Mouse (Mus musculus): ENCODE measurements around the gene Prr5l.

Gene Prr5l

GRCm38 (mm10) chr2:101881471-101882162 lies 1.2 kb downstream of the Prr5l start:
- DNase-seq, result no peak

GRCm38 (mm10) chr2:101871179-101871578 lies 11.6 kb downstream of the Prr5l start:
- no peak for DNase-seq

- no peak for DNase-seq
Observed at GRCm38 (mm10) chr2:101868683-101869082, 14.1 kb downstream of the Prr5l start.

DNA sequence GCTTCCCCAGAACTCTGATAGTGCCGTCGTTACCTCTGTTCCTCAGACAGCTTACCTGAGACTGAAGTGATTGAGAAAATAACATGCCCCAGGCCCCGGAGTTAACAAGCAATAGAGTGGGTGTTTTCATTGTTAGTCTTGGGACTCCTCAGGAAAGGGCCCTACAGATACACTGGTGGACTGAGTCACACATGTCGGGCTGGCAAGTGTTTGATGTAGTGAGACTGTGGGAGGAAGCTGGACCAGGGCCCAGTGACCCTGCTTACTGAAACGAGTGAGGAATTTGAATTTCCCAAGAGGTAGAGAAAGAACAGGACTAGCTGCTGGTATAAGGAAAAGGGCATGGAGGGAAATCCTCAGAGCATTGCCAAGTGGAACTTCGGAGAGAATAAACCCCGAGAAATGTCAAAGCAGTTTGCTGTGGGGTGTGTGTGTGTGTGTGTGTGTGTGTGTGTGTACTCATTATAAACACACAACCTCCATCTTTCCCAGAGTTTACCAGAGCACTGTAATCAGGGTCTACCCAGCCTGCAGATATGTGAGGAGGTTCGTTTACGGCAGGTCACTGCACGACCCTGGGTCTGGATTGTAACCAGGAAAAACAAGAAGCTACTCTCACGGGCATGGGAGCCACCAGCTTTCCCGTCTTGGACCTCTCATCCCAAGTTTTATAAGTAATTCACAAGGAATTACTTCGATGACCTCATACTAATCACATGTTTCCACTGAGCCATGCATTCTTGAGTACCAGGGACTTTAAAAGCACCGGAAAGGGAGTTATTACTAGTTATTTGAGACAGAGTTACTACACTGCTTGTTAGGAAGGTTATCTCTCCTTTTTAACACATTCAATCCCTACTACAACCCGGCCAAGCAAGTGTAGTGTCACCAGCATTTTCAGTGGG lies 20.4 kb downstream of the Prr5l start:
- DNase-seq, result peak; percentile 54

- no peak for DNase-seq
Observed at GRCm38 (mm10) chr2:101860920-101861485, 21.8 kb downstream of the Prr5l start.

DNA sequence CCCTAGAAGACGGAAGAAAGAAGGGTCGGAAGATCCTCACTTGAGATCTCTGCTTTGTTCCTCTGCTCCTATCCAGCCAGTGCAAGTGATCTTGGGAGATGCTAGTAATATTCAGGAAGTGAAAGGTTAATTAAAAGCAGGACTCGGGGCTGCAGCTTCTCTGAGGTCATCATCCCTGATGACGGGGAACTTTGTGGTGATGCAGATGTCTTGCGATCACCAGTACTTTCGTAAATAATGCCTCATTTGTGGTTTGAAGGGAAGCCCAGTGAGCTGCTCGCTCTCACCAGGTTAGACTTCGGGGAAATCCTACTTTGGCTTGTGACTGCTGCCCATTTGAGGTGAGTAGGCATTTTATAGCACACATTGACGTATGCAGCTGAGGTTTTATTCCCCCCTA lies 26.7 kb downstream of the Prr5l start:
- no peak for DNase-seq

- no peak for DNase-seq
Observed at GRCm38 (mm10) chr2:101854792-101855191, 28.0 kb downstream of the Prr5l start.

DNA sequence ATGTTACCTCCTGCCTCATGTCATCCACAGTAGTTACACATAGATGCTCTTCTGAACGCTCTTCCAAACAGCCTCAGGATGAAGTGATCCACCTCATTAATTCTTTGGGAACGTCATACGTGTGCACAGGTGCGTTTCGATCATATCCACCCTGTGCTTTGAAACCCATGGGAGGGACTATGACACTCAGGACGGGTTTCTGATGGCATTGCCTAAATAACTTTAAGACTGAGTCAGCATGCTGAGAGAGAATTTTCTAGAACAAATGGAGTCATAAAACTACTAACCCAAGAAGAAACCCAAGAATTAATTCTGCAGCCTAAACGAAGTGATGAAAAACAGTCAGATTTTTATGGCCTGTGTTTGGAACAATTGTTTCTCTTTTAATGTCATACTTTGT lies 40.1 kb downstream of the Prr5l start:
- DNase-seq, result no peak

- no peak for DNase-seq
Observed at GRCm38 (mm10) chr2:101834816-101835523, 47.9 kb downstream of the Prr5l start.

GRCm38 (mm10) chr2:101832361-101832760 lies 50.5 kb downstream of the Prr5l start:
- DNase-seq, result no peak

DNA sequence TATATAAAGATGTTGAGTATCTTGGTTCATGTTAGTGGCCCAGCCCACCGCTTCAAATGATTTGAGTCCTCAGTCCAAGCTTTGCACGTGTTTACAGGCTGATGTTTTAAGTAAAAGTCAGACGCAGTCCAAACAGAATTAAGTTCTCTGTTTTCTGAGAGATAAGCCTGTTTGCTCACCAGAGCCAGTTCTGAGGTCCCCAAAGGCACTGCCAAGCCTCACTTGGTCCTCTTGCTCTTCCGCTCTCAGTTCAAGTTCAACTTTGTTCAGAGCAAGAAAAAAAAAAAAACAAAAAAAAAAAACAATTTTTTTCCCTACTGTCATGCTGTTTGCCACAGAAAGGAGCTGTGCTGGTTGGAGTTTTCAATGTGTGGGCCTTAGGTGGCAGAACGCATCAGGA lies 51.0 kb downstream of the Prr5l start:
- DNase-seq, result no peak

DNA sequence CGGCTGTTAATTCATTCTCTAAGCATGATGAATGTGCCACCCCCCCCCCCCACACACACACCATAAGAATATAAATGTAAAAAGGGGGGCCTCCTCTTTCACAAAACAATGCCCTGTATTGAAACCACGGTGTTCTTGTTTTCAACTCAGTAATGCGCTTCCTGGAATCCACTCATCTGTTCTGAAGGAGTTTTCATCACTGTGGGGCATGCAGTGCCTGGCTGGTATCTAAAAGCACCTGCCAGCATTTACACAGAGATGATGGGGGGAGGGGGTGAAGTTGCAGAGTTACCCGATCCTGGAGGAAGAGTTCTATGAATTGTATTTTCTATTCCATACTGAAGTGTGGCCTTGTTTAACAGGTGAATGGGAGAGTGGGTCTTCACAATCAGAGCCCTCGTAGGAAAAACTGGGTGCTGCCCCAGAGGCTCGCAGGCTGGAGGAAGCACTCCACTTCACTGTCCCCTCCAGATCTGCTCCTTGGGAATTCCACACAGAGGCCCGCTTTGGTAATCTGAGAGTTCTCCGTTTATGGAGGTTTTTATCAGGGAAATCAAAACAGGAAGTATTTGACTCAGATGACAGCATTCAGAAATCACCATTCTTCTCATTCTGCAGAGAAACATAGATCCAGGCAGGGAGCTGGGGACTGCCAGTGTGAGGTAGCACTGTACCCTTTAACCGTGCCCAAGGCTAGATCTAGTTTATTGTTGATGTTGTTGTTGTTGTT lies 52.5 kb downstream of the Prr5l start:
- no peak for DNase-seq

DNA sequence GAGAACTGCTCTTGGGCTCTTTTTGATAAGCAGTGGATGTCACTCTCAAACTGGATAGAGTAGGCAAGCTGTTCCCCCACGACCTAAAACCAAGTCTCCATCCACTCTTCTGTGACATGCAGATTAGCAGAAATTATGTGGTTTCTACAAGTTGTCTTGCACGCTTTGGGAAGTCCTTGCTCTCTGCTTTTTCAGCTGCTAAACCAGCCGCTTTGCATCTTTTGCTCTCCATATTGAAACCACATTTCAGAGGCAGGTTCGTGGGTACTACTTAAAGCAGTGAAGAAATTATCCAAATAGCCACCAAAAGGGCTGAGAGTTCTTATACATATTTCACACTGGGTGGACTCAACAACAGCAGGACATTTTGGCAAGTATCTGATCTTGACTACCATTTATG lies 53.8 kb downstream of the Prr5l start:
- DNase-seq, result no peak

DNA sequence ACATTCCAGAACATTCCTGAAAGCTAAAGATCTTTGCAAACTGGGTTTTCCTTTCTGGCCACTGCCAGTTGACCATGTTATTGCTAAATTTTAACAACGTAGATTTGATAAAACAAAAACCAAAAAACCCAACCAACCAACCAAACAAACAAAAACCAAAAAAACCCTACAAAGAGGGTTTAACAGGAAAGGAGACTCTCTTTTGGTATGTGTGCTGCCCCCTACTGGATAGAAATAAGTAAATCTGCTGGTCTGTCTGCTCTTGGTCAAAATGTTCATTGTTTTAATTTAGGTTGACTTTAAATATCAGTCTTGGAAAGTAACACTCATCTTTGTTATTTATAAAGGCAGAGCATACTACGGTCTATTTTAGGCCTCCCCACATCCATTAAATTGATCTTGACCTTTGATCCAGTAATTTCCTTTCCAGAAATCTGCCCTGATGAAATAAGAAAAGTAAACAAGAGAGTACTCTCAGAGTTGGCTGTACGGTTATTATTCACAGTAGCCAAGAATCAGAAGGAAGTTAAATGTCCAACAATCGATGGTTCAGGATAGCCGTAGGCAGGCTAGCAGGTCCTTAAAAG lies 54.7 kb downstream of the Prr5l start:
- DNase-seq, result no peak

GRCm38 (mm10) chr2:101827626-101828025 lies 55.2 kb downstream of the Prr5l start:
- no peak for DNase-seq

DNA sequence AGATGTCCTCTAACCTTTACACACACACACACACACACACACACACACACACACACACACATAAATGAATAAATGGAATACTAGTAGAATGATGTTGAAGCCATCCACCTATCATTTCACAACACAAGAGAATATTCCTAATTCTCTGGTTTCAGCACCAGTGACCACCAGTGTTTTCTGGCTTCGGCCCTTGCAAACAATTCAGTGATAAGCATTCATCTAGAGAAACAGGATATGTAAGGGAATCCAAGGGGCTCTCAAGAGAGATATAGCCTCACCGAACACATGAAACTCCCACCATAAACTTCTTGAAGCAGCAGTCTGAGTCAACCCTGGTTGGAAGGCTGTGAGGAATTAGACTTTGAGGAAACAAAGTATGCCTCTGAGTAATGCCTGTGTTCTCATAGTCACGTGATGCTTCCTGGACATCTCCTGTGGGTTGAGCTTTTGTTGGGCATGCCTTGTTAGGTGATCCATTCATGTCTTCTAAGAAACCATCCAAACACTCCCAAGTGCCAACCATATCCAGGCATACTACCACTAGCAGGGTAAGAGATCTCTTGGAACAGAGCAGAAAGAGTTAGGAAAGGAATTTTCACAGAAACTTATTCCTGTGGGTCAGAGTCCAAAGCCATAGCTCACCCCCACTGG lies 55.8 kb downstream of the Prr5l start:
- DNase-seq, result no peak

- no peak for DNase-seq
Observed at GRCm38 (mm10) chr2:101826186-101826707, 56.6 kb downstream of the Prr5l start.

GRCm38 (mm10) chr2:101825226-101826120 lies 57.4 kb downstream of the Prr5l start:
- DNase-seq, result no peak

GRCm38 (mm10) chr2:101823821-101824220 lies 59.0 kb downstream of the Prr5l start:
- no peak for DNase-seq

DNA sequence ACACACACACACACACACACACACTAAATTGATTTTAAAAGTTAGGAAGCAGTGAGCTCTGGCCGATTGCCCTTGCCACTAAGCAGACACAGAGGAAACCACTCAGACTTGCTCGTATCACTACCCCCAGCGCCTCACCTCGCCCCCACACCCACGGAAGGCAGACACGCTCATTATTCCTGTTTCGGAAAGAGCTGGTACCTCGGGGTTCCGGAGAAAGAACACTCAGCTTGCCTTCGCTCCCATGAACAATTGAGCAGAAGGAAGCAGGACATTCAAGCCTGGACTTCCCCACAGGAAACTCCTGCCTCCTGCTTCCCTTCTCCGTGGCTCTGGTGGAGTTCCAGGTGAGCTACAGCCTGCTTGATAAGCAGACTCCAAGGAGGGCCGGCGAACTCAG lies 60.0 kb downstream of the Prr5l start:
- no peak for DNase-seq
